Mouse (Mus musculus) MEL (cell line): ENCODE results near the gene Zfp398. TPM values are rescaled to one million over a fixed set of nuclear protein-coding genes. Genes with fewer than 3 reads are reported as not detected.
A peak's percentile ranks its signal among the peaks of the same experiment; 100 is the strongest.

Source experiments
- DNase-seq: peaks from one replicate; pipeline ENCODE4 v3.0.0; 2011; ENCODE audit warnings: low read depth, low spot score
- H3K27ac ChIP-seq: 2 replicates; pipeline ENCODE4 v1.5.1; 2012; ENCODE audit warnings: low read depth, mild to moderate bottlenecking, control low read depth, low read length, moderate library complexity; ENCODE audit not compliant: control insufficient read depth
- H3K27me3 ChIP-seq, 2 experiments: fragments of 150-350 bp in 1 of 2; sonication (generic) in 1 of 2; 2 replicates each; pipeline ENCODE4 v1.6.1; 2012; ENCODE audit warnings: low read length in 2 of 2, mild to moderate bottlenecking in 2 of 2, improper control_type of control experiment in 1 of 2, moderate library complexity in 1 of 2; ENCODE audit not compliant: insufficient read depth in 2 of 2, control insufficient read depth in 1 of 2
- H3K36me3 ChIP-seq, 2 experiments: 2 replicates each; pipeline ENCODE4 v1.6.1; 2012 to 2014; ENCODE audit warnings: low read length in 2 of 2, improper control_type of control experiment in 1 of 2, inconsistent platforms in 1 of 2, mild to moderate bottlenecking in 1 of 2; ENCODE audit not compliant: insufficient read depth in 2 of 2, control insufficient read depth in 1 of 2
- H3K4me1 ChIP-seq, 2 experiments: fragments of 150-350 bp in 1 of 2; sonication (generic) in 1 of 2; 2 replicates each; pipeline ENCODE4 v1.6.1; 2012; ENCODE audit warnings: low read length in 2 of 2, improper control_type of control experiment in 1 of 2, mild to moderate bottlenecking in 1 of 2; ENCODE audit not compliant: insufficient read depth in 2 of 2, control insufficient read depth in 1 of 2
- H3K4me3 ChIP-seq, 2 experiments: fragments of 150-350 bp in 1 of 2; sonication (generic) in 1 of 2; 2 replicates each; pipeline ENCODE4 v1.5.1; 2012; ENCODE audit warnings: low read depth in 2 of 2, low read length in 2 of 2, mild to moderate bottlenecking in 2 of 2, moderate library complexity in 2 of 2, control low read depth in 1 of 2, improper control_type of control experiment in 1 of 2; ENCODE audit not compliant: control insufficient read depth in 1 of 2, insufficient read depth in 1 of 2
- H3K79me2 ChIP-seq: 2 replicates; pipeline ENCODE4 v1.6.1; 2012; ENCODE audit warnings: mild to moderate bottlenecking, low read length, moderate library complexity; ENCODE audit not compliant: control insufficient read depth, poor library complexity, insufficient read depth
- H3K9ac ChIP-seq: 2 replicates; pipeline ENCODE4 v1.6.1; 2012; ENCODE audit warnings: low read depth, mild to moderate bottlenecking, control low read depth, low read length, moderate library complexity; ENCODE audit not compliant: control insufficient read depth, poor library complexity, severe bottlenecking
- H3K9me3 ChIP-seq: fragments of 150-350 bp; sonication (generic); replicated peaks from 2 replicates; pipeline ENCODE4 v1.6.1; 2012; ENCODE audit warnings: mild to moderate bottlenecking, low read length, improper control_type of control experiment, moderate library complexity; ENCODE audit not compliant: insufficient read depth
- BHLHE40 ChIP-seq: IDR thresholded peaks from 2 replicates; pipeline ENCODE4 v1.6.1; 2012; ENCODE audit warnings: low read depth, mild to moderate bottlenecking, inconsistent platforms, low read length, improper control_type of control experiment, borderline replicate concordance
- E2F4 ChIP-seq: IDR thresholded peaks from 2 replicates; pipeline ENCODE4 v1.6.1; 2011; ENCODE audit warnings: low read depth, low read length, improper control_type of control experiment, borderline replicate concordance
- ETS1 ChIP-seq: IDR thresholded peaks from 2 replicates; pipeline ENCODE4 v1.6.1; 2012; ENCODE audit warnings: low read depth, mild to moderate bottlenecking, inconsistent platforms, low read length, improper control_type of control experiment, moderate library complexity
- GATA1 ChIP-seq: IDR thresholded peaks from 2 replicates; pipeline ENCODE4 v1.6.1; 2011; ENCODE audit warnings: low read depth, low read length, improper control_type of control experiment
- HCFC1 ChIP-seq: IDR thresholded peaks from 2 replicates; pipeline ENCODE4 v1.6.1; 2012; ENCODE audit warnings: low read depth, mild to moderate bottlenecking, inconsistent platforms, low read length, improper control_type of control experiment, moderate library complexity
- KAT2A ChIP-seq: conservative IDR thresholded peaks from 2 replicates; pipeline ENCODE4 v1.6.1; 2012; ENCODE audit warnings: low read depth, low read length, improper control_type of control experiment, inconsistent platforms
- MAX ChIP-seq: IDR thresholded peaks from 2 replicates; pipeline ENCODE4 v1.6.1; 2011; ENCODE audit warnings: low read length, improper control_type of control experiment
- MYC ChIP-seq: IDR thresholded peaks from 2 replicates; pipeline ENCODE4 v1.6.1; 2011; ENCODE audit warnings: low read depth, mild to moderate bottlenecking, low read length, improper control_type of control experiment, moderate library complexity
- NRF1 ChIP-seq: IDR thresholded peaks from 2 replicates; pipeline ENCODE4 v1.6.1; 2014; ENCODE audit warnings: low read depth, mild to moderate bottlenecking, inconsistent platforms, low read length, improper control_type of control experiment, moderate library complexity; ENCODE audit not compliant: poor library complexity, insufficient read depth, severe bottlenecking
- POLR2AphosphoS2 ChIP-seq: IDR thresholded peaks from 2 replicates; pipeline ENCODE4 v1.6.1; 2011; ENCODE audit warnings: low read length, improper control_type of control experiment
- POLR2AphosphoS5 ChIP-seq: IDR thresholded peaks from 2 replicates; pipeline ENCODE4 v1.6.1; 2012; ENCODE audit warnings: low read depth, borderline replicate concordance, mild to moderate bottlenecking, inconsistent platforms, low read length, moderate library complexity, mixed read lengths
- RCOR1 ChIP-seq: IDR thresholded peaks from 2 replicates; pipeline ENCODE4 v1.6.1; 2012; ENCODE audit warnings: low read depth, mild to moderate bottlenecking, inconsistent platforms, low read length, improper control_type of control experiment
- SIN3A ChIP-seq: IDR thresholded peaks from 2 replicates; pipeline ENCODE4 v1.6.1; 2012; ENCODE audit warnings: low read length, improper control_type of control experiment, inconsistent platforms
- TAL1 ChIP-seq: IDR thresholded peaks from 2 replicates; pipeline ENCODE4 v1.6.1; 2012; ENCODE audit warnings: mild to moderate bottlenecking, inconsistent platforms, low read length, moderate library complexity, mixed read lengths
- USF2 ChIP-seq, 2 experiments: IDR thresholded peaks; 2 replicates each; pipeline ENCODE4 v1.6.1; 2011 to 2012; ENCODE audit warnings: improper control_type of control experiment in 2 of 2, low read length in 2 of 2, borderline replicate concordance in 1 of 2, inconsistent platforms in 1 of 2, low read depth in 1 of 2, mild to moderate bottlenecking in 1 of 2; ENCODE audit not compliant: insufficient read depth in 1 of 2
- ZC3H11A ChIP-seq: IDR thresholded peaks from 2 replicates; pipeline ENCODE4 v1.6.1; 2012; ENCODE audit warnings: low read depth, mild to moderate bottlenecking, inconsistent platforms, low read length, improper control_type of control experiment
- ZNF384 ChIP-seq: IDR thresholded peaks from 2 replicates; pipeline ENCODE4 v1.6.1; 2012; ENCODE audit warnings: low read depth, mild to moderate bottlenecking, inconsistent platforms, low read length, improper control_type of control experiment
- polyA plus RNA-seq, 2 experiments: library from polyadenylated mRNA; stranded (reverse) in 1 of 2; unstranded in 1 of 2; fragments of >175 nt in 1 of 2; fragments of >200 nt in 1 of 2; gene quantifications; 2 replicates each; pipeline versions ENCODE4 v1.2.1 to v1.2.4; 2012; ENCODE audit warnings: low replicate concordance in 2 of 2, low read depth in 1 of 2; ENCODE audit not compliant: insufficient read length in 2 of 2, insufficient read depth in 1 of 2, missing spikeins in 1 of 2
- total RNA-seq: library from RNA; depleted of rRNA; stranded (reverse); fragments of 300-350 nt; gene quantifications from 2 replicates; pipeline ENCODE4 v1.2.3, GENCODE M21; 2012

Gene Zfp398
- total and polyA plus RNA-seq, 3 experiments: 4.7 to 9.5 TPM; not detected in 1

- no peak overlapping the region for H3K27ac ChIP-seq
- no peaks in the 10 kb centered on the region for H3K9me3 ChIP-seq
- DNase-seq: no peak
- no peaks in the 10 kb centered on the region for H3K27me3 ChIP-seq
- no peak for TF ChIP-seq E2F4
- peak; percentile 96 for TF ChIP-seq ZNF384
- 0 out of 2 replicates have a peak, but pooled peaks have one; percentile 19 for TF ChIP-seq SIN3A
- no peak overlapping the region for H3K4me3 ChIP-seq
- H3K36me3 ChIP-seq: peaks cover 0 to 6% of the 10 kb centered on the region in 2 experiments; a peak in 2 of 4 replicates
- H3K4me1 ChIP-seq: peaks cover 0 to 5% of the 10 kb centered on the region in 2 experiments; a peak in 1 of 4 replicates
- H3K79me2 ChIP-seq: no peaks in the 10 kb centered on the region
- H3K9ac ChIP-seq: no peak overlapping the region
Measured at GRCm38 (mm10) chr6:47911650-47912049, 76.2 kb downstream of the Zfp398 start.

DNA sequence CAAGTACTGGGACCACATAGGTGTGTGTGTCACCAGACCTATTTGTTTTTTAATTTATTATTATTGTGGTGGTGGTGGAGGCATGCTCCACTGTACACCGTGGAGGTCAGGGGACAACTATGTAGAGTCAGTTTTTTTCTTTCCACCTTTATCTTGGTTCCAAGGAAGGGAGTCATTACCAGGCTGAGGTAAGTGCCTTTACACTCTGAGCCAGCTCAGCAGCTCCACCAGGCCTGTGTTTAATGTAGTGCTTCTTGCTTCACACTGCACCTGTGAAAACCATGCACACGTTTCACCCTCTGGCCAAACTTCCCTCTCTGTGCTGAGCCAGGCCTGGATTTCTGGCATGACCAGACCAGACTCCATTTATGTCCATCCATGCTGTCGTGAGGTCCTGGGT, 77.5 kb downstream of the Zfp398 start:
- Histone ChIP-seq H3K27me3 (no peaks in the 10 kb centered on the region), H3K79me2 (no peaks in the 10 kb centered on the region), H3K9me3 (no peaks in the 10 kb centered on the region), H3K36me3 (peaks cover 0 to 12% of the 10 kb centered on the region in 2 experiments; a peak in 2 of 4 replicates), H3K27ac (no peak overlapping the region), H3K4me3 (no peak overlapping the region), H3K4me1 (peaks cover 6 to 11% of the 10 kb centered on the region in 2 experiments; a peak in 3 of 4 replicates), H3K9ac (no peak overlapping the region)
- no peak for DNase-seq
- TF ChIP-seq KAT2A (no peak), SIN3A (no peak), USF2 (IDR thresholded peaks at IDR 0.05; ENCODE audit: borderline replicate concordance in 1 of 2, insufficient read depth in 1 of 2, low read depth in 1 of 2, low read length in 2 of 2) (no peak), ETS1 (no peak), BHLHE40 (no peak), POLR2AphosphoS2 (no peak), HCFC1 (no peak), TAL1 (no peak), MAX (no peak), GATA1 (no peak), ZNF384 (no peak), MYC (no peak), ZC3H11A (no peak), RCOR1 (no peak), NRF1 (no peak), POLR2AphosphoS5 (no peak)
